Mouse (Mus musculus) gastrocnemius, postnatal 36 days (tissue): ENCODE measurements around the gene Rwdd4a. TPM values are rescaled to one million over a fixed set of nuclear protein-coding genes. Genes with fewer than 3 reads are reported as not detected.

Source experiments
- DNase-seq, 2 experiments: peaks; one replicate each; pipeline ENCODE4 v3.0.0; 2022
- intact Hi-C: fragments of 180-260 bp; cut with DNase I; formaldehyde crosslinking; loops from one replicate; pipeline ENCODE4 v1.15.1; 2025
- long read RNA-seq, 2 experiments: library from polyadenylated mRNA; stranded (forward); transcript quantifications; one replicate each; pipeline ENCODE4 v2.0.0; 2021
- total RNA-seq, 2 experiments: library from RNA; stranded (reverse); gene quantifications; 2 replicates each; pipeline ENCODE4 v1.2.3; 2021

The Rwdd4a gene
- total RNA-seq: 10 to 100 TPM; 25.9 to 30.5 TPM
- long read RNA-seq, experiment 1, transcript Rwdd4a-205 (1 exons, 2,498 nt): major isoform, 7 of 24 reads
- long read RNA-seq, experiment 1, partial matches to known transcripts: 2 of 24 reads
- long read RNA-seq, experiment 1, other reads (novel, unspliced or antisense): 15 of 24 reads
- long read RNA-seq, experiment 2, transcript Rwdd4a-205 (1 exons, 2,498 nt): major isoform, 7 of 33 reads
- long read RNA-seq, experiment 2, partial matches to known transcripts: 3 of 33 reads
- long read RNA-seq, experiment 2, other reads (novel, unspliced or antisense): 23 of 33 reads

DNA sequence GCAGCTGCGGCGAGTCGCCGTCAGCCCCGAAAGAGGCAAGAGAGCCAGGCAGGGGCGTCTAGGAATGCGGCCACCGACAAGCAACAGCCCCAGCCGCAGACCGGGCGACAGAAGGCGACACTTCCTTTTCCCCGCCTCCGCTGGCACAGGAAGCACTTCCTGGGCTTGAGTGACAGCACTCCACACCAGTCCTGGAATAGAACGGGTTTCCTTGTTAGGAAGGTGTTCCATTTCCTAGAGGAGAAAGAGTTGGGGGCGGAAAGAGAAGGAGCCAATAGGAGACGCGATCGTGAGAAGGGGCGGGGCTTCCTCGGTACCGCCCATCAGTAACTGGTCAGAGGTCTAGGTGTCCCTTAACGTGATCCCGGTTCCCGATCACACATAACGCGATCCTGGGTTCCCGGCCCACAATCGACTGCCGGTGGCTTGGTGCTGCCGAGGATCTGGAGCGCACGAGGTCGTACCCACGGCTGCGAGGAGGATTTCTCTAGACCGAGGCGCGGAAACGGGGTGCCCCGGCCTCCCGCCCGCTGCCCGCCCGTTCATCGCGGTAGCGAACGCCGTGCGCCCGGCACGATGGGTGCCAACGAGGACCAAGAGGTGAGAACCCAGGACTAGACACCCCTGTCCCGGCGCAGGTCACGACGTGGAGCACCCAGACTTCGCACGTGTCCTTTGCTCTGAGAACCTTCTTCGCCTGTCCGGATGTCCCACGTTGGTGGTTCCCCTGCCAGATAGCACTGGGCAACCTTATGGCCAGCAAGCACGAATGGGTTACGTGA lies at the start of gene Rwdd4a, which contains the start of gene Trappc11:
Gene Rwdd4a (plus strand): TSS at position 321 of the 782 bp plus-strand sequence.
Gene Trappc11 (minus strand): TSS at position 127 of the 782 bp plus-strand sequence.
- DNase-seq: peak; percentile 93 to 98
- intact Hi-C loops: no loop called here

DNA sequence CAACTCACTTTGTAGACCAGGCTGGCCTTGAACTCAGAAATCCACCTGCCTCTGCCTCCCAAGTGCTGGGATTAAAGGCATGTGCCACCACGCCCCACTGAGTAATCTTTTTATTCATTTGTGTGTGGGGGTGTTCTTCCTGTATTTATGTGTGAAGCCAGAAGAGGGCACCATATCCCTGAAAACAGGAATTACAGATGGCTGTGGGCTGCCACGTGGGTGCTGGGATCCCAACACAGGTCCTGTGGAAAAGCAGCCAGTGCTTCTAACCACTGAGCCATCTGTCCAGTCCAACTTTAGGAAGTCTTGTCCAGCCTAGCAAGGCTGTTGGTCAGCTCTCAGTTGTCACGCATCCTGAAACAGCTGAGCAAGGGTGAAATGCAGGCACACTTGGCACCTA lies 46.2 kb upstream of the Rwdd4a start:
- intact Hi-C loops: no loop called here
- DNase-seq: no peak

DNA sequence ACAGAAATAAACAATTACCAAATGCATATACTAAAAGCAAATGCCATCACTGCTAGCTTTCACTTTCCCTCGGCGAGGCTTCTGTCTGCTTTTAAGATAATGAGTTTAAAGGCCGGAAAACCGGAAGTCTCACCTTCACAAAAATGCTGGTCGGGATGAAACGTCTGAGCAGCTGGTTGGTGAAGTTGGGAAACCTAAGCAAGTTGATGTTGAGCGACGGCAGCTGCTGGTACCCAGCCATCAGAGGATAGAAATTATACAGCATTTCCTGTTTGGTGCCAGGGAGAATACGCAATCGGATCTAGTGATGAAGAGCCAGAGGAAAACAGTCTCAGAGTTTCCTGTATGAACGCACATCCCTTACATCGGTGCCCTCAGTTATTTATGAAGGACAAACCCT lies 40.4 kb upstream of the Rwdd4a start:
- no peak for DNase-seq
- intact Hi-C loops: no loop called here

DNA sequence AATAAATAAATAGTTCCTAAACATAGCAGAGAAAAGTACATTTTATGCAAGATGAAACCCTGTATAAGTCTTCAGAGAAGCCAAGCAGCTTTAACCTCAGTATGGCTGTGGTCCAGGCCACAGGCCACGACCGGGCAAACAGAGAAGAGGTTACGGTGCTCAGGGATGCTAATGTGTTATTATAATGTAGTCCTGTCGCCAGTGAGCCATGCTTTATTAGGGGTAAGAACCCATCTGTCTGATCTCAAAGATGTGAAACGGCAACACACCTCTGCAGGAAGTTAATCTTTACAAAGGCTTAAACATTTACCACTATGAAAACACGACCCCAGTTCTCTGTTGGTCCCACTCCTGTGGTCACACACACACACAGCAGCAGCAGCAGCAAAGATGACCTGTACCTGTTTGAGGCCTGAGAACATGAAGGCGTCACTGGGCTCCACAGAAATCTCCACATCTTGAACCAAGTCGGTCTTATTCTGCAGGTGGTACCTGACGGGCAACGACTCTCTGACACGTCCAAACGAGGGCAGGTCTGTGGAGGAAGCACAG lies 38.8 kb upstream of the Rwdd4a start:
- intact Hi-C loops: no loop called here
- DNase-seq: no peak

DNA sequence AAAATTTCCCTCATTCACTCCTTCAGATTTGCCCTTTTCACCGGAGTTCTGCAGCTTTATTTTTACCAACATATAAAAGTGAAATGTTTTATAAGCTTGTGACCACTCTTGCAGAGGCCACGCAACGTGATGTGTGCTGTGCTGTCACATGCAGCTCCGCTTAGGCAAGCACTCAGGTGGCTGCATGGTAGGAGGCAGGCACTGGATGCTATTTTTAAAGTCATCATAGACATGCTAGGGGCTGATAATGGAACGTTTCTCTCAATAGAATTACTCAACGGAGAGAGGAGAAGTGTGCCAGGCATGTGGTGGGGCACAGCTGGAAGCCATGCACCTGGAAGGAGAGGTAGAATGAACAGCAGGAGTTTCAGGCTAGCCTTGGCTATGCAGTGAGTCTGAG lies 38.0 kb upstream of the Rwdd4a start:
- DNase-seq: no peak
- intact Hi-C loops: no loop called here

DNA sequence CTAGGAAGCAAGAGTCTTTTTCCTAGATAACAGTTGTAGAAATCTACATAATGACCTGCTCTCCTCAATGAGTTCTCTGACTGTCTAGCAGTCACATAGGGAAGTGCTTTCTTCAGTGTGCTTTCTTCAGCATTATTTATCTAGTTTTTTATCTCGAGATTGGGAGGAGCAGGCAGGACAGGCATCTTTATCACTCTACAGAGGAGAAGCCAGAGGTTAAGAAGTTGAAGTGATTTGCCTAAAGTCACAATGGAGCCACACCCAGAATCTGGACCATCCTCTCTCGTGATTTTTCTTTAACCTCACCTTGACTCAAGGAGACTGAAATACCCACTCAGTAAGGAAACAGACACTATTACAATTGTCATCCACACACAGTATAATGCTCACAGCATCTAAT lies 31.5 kb upstream of the Rwdd4a start:
- no peak for DNase-seq
- intact Hi-C loops: no loop called here

DNA sequence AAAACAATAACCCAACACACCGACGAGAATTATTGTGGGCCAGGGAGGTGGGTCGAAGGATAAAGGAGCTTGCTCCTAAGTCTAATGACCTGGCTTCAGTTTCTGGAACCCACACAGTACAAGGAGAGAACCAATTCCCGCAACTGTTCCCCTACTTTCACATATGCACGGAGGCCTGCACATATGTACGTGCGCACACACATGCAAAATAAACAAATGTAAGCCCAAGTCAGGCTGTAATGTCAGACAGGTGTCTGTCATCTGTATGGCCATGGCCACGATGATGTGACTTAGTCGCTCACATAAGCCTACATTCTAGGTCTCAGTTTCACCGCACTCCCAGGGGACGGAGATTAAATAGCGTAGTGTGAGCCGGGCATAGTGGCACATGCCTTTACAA lies 30.9 kb upstream of the Rwdd4a start:
- DNase-seq: no peak
- intact Hi-C loops: no loop called here

DNA sequence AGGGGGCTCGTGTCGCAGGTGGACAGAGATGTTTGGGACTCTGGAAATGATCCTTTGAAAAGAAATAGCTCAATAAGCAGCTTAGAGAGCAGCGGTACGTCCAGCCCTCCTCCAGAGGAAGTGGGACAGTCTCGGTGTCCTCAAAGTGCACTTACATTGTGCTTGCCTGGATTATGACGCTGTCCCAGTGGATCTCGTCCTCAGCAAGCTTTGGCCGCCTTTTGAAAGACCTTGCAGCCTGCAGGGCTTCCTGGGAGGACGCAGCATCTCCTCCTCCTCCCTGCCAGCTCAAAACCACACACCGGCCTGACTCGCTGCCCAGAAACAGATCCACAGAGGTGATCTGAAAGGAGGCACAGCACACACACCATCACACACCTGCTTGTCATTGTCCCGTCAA lies 28.0 kb upstream of the Rwdd4a start:
- no peak for DNase-seq
- intact Hi-C loops: no loop called here

DNA sequence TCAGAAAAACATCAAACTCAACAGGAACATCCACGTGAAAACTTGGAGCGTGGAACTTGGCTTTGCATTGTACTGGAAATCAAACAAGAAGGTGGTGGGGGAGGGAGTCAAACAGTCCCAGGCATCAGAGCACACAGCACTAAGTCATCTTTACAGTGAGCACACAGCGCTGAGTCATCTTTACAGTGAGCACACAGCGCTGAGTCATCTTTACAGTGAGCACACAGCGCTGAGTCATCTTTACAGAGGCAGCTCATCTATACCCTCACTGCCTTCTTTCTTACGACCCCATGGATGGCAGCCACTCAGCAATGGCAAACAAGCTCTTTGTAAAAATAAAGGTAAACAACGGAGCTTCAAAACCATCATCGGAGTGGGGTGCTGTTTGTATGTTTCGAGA lies 22.5 kb upstream of the Rwdd4a start:
- DNase-seq: no peak
- intact Hi-C loops: no loop called here

DNA sequence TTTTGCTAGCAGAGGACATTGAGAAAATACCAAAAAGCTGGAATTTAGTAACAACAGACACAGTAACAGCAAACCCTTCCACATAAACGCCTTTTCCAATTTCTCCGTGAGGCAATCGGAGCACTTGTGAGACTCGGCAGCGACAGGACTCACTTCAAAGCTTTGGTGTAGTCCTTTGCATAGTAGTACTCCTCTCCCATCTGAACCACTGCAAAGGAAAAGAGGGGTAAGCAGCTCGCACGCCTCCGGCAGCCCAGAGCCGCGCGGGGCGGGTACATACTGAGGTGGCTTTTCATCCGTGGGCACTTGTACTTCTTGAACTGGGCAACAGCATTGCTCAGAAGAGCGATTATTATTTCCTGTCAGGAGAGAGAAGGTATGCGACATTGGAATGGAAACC lies 19.9 kb upstream of the Rwdd4a start:
- intact Hi-C loops: no loop called here
- no peak for DNase-seq

DNA sequence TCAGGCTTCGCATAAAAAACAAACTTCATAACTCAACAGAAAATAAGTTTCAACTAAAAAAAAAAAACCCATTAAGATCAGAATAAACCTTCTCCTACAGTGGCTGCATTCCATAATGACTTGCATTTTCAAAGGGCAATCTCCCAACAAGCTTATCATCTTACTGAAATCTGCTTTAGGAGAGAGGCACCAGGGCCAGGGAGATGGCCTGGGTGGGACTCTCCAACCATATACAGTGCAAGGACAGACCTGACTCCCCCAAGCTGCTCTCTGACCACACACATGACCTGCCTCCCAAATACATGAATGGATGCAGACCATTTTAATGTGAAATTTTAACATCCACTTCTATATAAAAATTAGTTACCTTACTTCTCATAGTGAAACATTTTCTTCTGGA lies 5.4 kb upstream of the Rwdd4a start:
- intact Hi-C loops: no loop called here
- no peak for DNase-seq

DNA sequence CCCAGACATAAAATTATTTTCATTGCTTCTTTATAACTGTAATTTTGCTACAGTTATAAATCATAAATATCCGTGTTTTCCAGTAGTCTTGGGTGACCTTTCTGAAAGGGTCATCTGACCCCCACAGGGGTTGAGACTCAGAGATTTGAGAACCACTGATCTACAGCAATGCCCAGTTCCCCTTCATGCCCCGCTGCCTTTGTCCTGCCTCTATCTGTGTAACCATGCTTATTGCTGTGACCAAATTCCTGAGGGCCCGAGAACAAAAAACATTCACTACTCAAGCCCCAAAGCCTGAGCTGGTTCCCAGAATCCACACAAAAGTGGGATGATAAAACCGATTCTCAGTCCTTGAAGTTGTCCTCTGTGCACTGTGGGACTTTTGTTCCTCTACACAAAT lies 4.9 kb downstream of the Rwdd4a start:
- no peak for DNase-seq
- intact Hi-C loops: no loop called here

DNA sequence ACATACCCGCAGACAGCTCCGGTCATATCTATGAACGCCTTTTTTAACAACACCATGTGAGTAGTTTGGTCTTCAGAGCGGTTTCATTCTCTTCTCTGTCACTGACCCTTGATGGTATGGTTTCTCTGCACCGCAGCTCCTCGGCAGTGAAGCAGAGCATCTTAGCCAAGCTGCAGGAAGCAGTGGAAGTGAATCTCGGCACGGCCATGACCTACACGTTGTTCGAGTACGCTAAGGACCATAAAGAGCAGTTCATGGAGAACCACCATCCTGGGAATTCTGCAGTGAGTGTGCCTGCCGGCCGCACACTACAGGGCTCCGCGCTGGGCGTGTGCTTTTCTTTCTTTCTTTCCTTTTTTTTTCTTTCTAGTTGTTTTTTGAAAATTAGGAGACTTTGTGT lies 9.3 kb downstream of the Rwdd4a start:
- no peak for DNase-seq
- intact Hi-C loops: no loop called here

DNA sequence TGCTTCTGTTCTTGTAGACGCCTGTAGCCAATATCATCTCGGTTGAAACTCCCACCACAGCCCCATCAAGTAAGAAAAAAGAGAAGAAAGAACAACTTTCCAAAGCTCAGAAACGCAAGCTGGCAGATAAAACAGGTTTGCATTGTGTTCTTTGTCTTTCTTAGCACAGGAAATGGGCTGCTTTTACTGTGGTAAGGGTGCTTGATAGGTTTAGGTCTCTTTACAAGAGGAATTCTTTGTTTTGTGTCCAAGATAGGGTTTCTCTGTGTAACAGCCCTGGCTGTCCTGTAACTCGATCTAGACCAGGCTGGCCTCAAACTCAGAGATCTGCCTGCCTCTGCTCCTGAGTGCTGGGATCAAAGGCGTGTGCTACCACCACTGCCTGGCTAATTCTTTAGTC lies 10.6 kb downstream of the Rwdd4a start:
- intact Hi-C loops: no loop called here
- no peak for DNase-seq

DNA sequence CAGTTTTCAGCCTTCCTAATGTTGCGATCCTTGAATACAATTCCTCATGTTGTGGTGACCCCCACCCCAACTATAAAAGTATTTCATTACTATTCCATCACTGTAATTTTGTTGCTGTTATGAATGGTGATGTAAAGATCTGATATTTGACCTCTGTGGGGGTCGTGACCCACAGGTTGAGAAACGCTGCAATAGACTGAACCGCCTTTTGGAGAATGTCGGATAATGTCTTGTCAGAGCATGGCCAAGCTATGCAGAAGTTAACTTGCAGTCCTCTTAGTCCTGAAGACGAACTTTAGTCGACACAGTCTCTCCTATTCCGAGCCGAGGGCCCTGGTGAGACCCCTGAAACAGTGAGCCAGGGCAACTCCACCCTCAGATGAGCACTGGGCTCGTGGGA lies 13.6 kb downstream of the Rwdd4a start:
- intact Hi-C loops: no loop called here
- no peak for DNase-seq

DNA sequence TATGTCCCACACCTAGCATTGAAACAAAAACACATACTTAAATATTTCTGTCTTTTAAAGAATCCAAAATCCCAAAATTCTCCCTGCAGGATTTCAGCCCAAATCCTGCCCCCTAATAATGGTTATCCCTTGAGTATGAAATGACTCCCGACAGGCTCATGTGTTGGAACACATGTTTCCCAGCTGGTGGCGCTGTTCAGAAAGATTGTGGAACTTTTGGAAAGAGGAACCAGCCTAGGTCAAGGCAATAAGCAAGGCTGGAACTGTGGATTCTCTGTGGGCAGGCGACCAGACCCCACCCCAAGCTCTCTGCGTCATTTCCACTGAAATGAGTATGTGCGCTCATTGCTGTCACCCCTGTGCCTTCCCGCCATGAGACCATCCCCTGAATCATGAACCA lies 20.1 kb downstream of the Rwdd4a start:
- no peak for DNase-seq
- intact Hi-C loops: no loop called here

DNA sequence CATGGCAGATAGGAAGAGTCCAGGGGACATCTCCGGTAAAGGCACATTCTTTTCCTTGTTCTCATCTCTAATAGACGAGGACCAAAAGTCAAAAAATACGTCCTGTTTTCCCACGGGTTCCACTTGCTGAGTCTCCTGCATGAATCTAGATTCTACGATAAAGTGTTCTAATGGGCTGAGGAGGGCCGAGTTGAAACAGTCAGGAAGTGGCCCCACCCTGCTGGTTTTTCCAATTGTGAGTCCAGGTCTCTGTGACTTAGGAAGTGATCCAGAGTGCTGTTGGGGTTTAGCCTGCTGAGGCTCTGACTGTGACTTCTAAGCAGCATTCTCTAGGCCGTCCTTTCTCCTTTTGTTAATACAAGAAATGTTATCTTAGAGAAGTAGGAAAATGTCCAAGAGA lies 23.0 kb downstream of the Rwdd4a start:
- intact Hi-C loops: no loop called here
- DNase-seq: no peak

DNA sequence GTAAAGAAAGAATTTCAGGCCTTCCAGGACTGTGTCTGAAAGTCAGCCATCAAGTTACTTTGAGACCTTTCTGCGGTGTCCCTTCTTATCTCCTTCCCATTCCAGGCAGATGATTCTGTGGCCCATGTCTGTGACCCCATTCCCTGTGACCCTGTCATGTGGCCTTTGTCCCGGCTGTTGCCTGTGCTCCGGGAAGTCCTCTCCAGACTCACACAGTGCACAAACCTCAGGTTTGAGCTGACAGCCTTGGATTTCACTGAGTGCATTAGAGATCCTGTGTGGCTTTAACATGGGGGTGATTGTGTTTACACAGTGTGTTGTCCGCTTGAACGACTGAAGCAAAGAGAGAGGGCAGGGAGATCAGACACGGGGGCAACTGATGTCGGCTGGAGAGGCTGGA lies 24.8 kb downstream of the Rwdd4a start:
- no peak for DNase-seq
- intact Hi-C loops: no loop called here

DNA sequence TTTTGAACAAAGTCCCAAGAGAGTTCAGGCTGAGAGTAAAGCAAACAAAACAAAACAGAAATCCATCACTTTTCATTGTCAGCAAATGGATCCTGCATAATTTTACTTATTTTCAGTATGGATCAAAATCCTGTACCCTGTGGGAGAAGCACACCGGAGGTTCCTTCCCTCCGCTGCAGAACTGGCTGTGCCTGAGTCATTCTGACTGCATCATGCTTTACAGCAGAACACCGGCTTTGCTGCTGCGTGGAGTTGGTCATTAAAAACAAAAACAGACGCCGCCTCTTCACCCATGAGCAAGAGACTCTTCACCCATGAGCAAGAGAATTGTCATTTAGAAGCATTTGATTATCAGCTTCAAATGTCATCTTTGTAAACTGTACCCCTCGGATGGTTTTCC lies 27.3 kb downstream of the Rwdd4a start:
- intact Hi-C loops: no loop called here
- no peak for DNase-seq

DNA sequence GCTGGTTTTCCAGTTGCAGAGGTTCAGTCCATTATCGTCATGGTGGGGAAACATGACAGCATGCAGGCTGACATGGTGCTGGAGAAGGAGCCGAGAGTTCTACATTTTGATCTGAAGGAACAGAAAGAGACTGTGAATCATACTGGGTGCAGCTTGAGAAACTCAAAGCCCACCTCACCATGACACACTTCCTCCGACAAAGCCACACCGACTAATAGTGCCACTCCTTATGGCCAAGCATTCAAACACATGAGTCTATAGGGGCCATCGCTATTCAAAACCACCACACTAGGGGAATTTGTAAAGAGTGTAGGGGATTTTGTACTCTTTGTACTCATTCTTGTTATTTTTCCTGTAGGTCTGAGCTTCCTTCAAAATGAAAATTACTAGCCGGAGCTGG lies 33.1 kb downstream of the Rwdd4a start:
- intact Hi-C loops: no loop called here
- DNase-seq: no peak

DNA sequence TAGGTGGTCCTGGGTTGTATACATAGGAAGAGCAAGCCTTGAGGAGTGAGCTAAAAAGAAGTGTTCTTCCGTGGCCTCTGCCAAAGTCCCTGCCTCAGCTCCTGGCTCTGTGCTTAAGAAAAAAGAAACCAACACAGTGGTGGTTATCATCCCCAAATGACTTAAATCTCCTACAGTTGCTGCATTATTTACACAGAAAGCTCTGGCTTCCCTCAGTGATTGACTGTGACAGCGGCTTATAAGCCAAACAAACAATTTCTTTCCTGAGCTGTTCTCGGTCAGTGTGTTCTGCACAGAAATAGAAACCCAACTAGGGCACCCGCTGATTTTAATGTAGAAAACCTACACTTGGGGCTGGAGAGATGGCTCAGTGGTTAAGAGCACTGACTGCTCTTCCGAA lies 34.6 kb downstream of the Rwdd4a start:
- DNase-seq: no peak
- intact Hi-C loops: no loop called here

DNA sequence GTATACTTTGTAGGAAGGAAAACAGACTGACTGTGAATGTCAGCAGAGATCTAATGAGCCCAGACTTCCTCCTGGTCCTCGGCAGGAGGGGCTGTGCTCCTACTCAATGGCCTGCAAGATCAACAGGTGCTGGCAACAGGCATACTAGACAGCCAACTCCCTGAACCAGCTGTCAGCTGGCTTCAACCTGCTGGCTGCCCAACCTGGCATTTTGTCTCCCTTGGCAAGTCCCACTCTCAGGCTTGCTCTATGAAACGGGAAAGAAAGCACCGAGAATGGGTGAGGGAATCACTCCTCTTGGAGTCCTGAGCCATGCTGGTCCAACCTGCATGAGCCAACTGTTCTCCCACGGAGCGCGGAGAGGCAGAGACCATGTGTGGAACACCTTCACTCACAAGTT lies 36.7 kb downstream of the Rwdd4a start:
- DNase-seq: peak; percentile 43 to 53
- intact Hi-C loops: no loop called here
